Mouse (Mus musculus): ENCODE measurements around the gene Itga9.

Gene Itga9

GRCm38 (mm10) chr9:118920798-118921515, 314.5 kb downstream of the Itga9 start:
- no peak for DNase-seq (ENCODE audit: low read depth, low spot score)

GRCm38 (mm10) chr9:118921926-118922325, 315.4 kb downstream of the Itga9 start:
- DNase-seq (ENCODE audit: low read depth, low spot score), result no peak

- DNase-seq (ENCODE audit: low read depth, low spot score), result no peak
Observed at GRCm38 (mm10) chr9:118924554-118925085, 318.1 kb downstream of the Itga9 start.

GRCm38 (mm10) chr9:118925286-118926110, 319.0 kb downstream of the Itga9 start:
- peak; percentile 87 for DNase-seq (ENCODE audit: low read depth, low spot score)

- DNase-seq (ENCODE audit: low read depth, low spot score), result no peak
Observed at GRCm38 (mm10) chr9:118926111-118926650, 319.7 kb downstream of the Itga9 start, which contains the start of gene Ctdspl. Gene Ctdspl (plus strand): TSS chr9:118926453.

- no peak for DNase-seq (ENCODE audit: low read depth, low spot score)
Observed at GRCm38 (mm10) chr9:118926688-118927321, 320.3 kb downstream of the Itga9 start.

GRCm38 (mm10) chr9:118927501-118927900, 321.0 kb downstream of the Itga9 start:
- DNase-seq (ENCODE audit: low read depth, low spot score), result no peak

GRCm38 (mm10) chr9:118928007-118928406, 321.5 kb downstream of the Itga9 start:
- no peak for DNase-seq (ENCODE audit: low read depth, low spot score)

- no peak for DNase-seq (ENCODE audit: low read depth, low spot score)
Observed at GRCm38 (mm10) chr9:118928656-118929055, 322.2 kb downstream of the Itga9 start.

GRCm38 (mm10) chr9:118930611-118931010, 324.1 kb downstream of the Itga9 start:
- DNase-seq (ENCODE audit: low read depth, low spot score), result no peak

GRCm38 (mm10) chr9:118933800-118934199, 327.3 kb downstream of the Itga9 start:
- DNase-seq (ENCODE audit: low read depth, low spot score), result no peak

GRCm38 (mm10) chr9:118934319-118934718, 327.8 kb downstream of the Itga9 start:
- DNase-seq (ENCODE audit: low read depth, low spot score), result no peak

GRCm38 (mm10) chr9:118935098-118935497, 328.6 kb downstream of the Itga9 start:
- no peak for DNase-seq (ENCODE audit: low read depth, low spot score)

- no peak for DNase-seq (ENCODE audit: low read depth, low spot score)
Observed at GRCm38 (mm10) chr9:118936071-118936470, 329.6 kb downstream of the Itga9 start.

- no peak for DNase-seq (ENCODE audit: low read depth, low spot score)
Observed at GRCm38 (mm10) chr9:118937515-118937914, 331.0 kb downstream of the Itga9 start.

- DNase-seq (ENCODE audit: low read depth, low spot score), result no peak
Observed at GRCm38 (mm10) chr9:118939410-118939809, 332.9 kb downstream of the Itga9 start.

- no peak for DNase-seq (ENCODE audit: low read depth, low spot score)
Observed at GRCm38 (mm10) chr9:118939831-118940230, 333.3 kb downstream of the Itga9 start.

- DNase-seq (ENCODE audit: low read depth, low spot score), result no peak
Observed at GRCm38 (mm10) chr9:118940591-118941207, 334.2 kb downstream of the Itga9 start.

- DNase-seq (ENCODE audit: low read depth, low spot score), result no peak
Observed at GRCm38 (mm10) chr9:118942030-118942429, 335.5 kb downstream of the Itga9 start.

- DNase-seq (ENCODE audit: low read depth, low spot score), result no peak
Observed at GRCm38 (mm10) chr9:118943941-118944340, 337.5 kb downstream of the Itga9 start.

- DNase-seq (ENCODE audit: low read depth, low spot score), result no peak
Observed at GRCm38 (mm10) chr9:118944388-118944787, 337.9 kb downstream of the Itga9 start.

Data from brain, embryonic 18.5 days (tissue).